Mouse (Mus musculus) hindbrain, embryonic 13.5 days (tissue): Measurements from ENCODE around the gene Ist1. TPM values are rescaled to one million over a fixed set of nuclear protein-coding genes. Genes with fewer than 3 reads are reported as not detected.

Experiments
- polyA plus RNA-seq: library from polyadenylated mRNA; unstranded; fragments of >200 nt; fragmentation: Nextera tagmentation; extraction: Ambion mirVana; gene quantifications from 2 replicates; pipeline ENCODE4 v1.2.1, GENCODE M21; 2015

Ist1 gene
- polyA plus RNA-seq, 1 experiment from 2014 or later = 182 TPM

Other genes with a start within 250 kb of the Ist1 start
- 2.4 and 3.4 TPM in 2 replicates for gene Pmfbp1, start 199.2 kb downstream of the Ist1 start, polyA plus RNA-seq
- 17.7 and 18.4 TPM in 2 replicates for gene Dhx38, start 127.4 kb downstream of the Ist1 start, polyA plus RNA-seq
- 30.8 and 32.4 TPM in 2 replicates for gene Txnl4b, start 127.4 kb downstream of the Ist1 start, polyA plus RNA-seq
- gene Hp, start 114.1 kb downstream of the Ist1 start, polyA plus RNA-seq = 0.29 and 0.70 TPM in 2 replicates
- gene Dhodh, start 84.6 kb downstream of the Ist1 start, polyA plus RNA-seq = 31.5 and 33.4 TPM in 2 replicates
- 0.12 TPM in 2 replicates for gene Pkd1l3, start 78.7 kb downstream of the Ist1 start, polyA plus RNA-seq
- gene Zfp821, start 12.3 kb upstream of the Ist1 start, polyA plus RNA-seq = 77.0 and 78.9 TPM in 2 replicates
- gene Atxn1l, start 44.5 kb upstream of the Ist1 start, polyA plus RNA-seq = 3.8 and 4.4 TPM in 2 replicates
- 49.7 and 51.4 TPM in 2 replicates for gene Ap1g1, start 85.3 kb upstream of the Ist1 start, polyA plus RNA-seq
- gene Phlpp2, start 175.3 kb upstream of the Ist1 start, polyA plus RNA-seq = 3.8 and 4.1 TPM in 2 replicates